Mouse (Mus musculus) heart, postnatal 0 days (tissue): ENCODE measurements at regions not wholly inside any gene's neighbourhood (a gene's known extent, or its start where the extent isn't known, plus 50 kb on each side); places are given as distances from the start of the nearest gene placed in this dataset.

Experiments used
- CTCF ChIP-seq: IDR thresholded peaks from 2 replicates; pipeline ENCODE4 v1.5.1; 2016; ENCODE audit warnings: antibody characterized with exemption, control low read depth, low read depth
- EP300 ChIP-seq: IDR thresholded peaks from 2 replicates; pipeline ENCODE4 v1.6.1; 2016; ENCODE audit warnings: antibody characterized with exemption, low read depth

DNA sequence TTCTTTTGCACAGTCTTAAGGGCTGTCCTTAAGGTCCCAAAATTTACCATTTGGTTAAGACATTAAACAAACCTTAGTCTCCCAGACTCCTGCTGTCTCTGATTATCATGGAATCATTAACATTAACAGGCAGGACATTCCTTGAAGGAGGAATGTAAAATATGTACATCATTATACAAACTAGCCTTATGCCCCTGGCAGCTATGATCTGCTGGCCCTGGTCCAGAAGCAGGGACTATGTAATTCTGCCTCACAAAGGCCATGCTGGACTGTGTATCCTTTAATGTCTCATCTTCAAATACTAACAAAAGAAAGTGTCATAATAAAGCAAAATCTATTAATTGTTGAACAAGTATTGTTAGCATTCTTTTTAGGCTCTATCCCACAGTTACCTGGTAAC, 232.9 kb upstream of the Sema3a start:
- TF ChIP-seq EP300: no peak
- TF ChIP-seq CTCF: no peak
